Mouse (Mus musculus) lung, postnatal 14 days (tissue): ENCODE results near the gene Gstp3.
"Not testable (repeated sequence)": the region's sequence is repeated elsewhere in the genome, so short reads cannot be mapped to it uniquely, and the experiment has no call there.

Experiments used
- DNase-seq: peaks from one replicate; pipeline ENCODE4 v3.0.0; 2021

Gene Gstp3

GRCm38 (mm10) chr19:4058581-4058980 lies 788 bp downstream of the Gstp3 start:
- no peak for DNase-seq

- no peak for DNase-seq
Observed at GRCm38 (mm10) chr19:4057962-4058361, 1.4 kb downstream of the Gstp3 start.

GRCm38 (mm10) chr19:4057389-4057788 lies 2.0 kb downstream of the Gstp3 start:
- DNase-seq = no peak

- no peak for DNase-seq
Observed at GRCm38 (mm10) chr19:4056727-4057126, 2.6 kb downstream of the Gstp3 start.

- DNase-seq = no peak
Observed at GRCm38 (mm10) chr19:4055947-4056693, 3.2 kb downstream of the Gstp3 start.

GRCm38 (mm10) chr19:4055216-4055946 lies 4.0 kb downstream of the Gstp3 start:
- DNase-seq = no peak

GRCm38 (mm10) chr19:4054613-4055012 lies 4.8 kb downstream of the Gstp3 start:
- DNase-seq = no peak

- no peak for DNase-seq
Observed at GRCm38 (mm10) chr19:4052516-4053030, 6.8 kb downstream of the Gstp3 start.

- peak; percentile 86 for DNase-seq
Observed at GRCm38 (mm10) chr19:4051741-4052515, 7.4 kb downstream of the Gstp3 start.

- DNase-seq = no peak
Observed at GRCm38 (mm10) chr19:4051016-4051415, 8.4 kb downstream of the Gstp3 start.

- not testable (repeated sequence) for DNase-seq
Observed at GRCm38 (mm10) chr19:4049069-4049468, 10.3 kb downstream of the Gstp3 start.

- peak; percentile 93 for DNase-seq
Observed at GRCm38 (mm10) chr19:4047859-4048258, 11.5 kb downstream of the Gstp3 start.

- DNase-seq = no peak
Observed at GRCm38 (mm10) chr19:4046866-4047254, 12.5 kb downstream of the Gstp3 start.

- DNase-seq = peak; percentile 81
Observed at GRCm38 (mm10) chr19:4045966-4046865, 13.2 kb downstream of the Gstp3 start, which contains the start of gene Gstp2. Gene Gstp2 (minus strand): TSS chr19:4046023.

- DNase-seq = not testable (repeated sequence)
Observed at GRCm38 (mm10) chr19:4044109-4044508, 15.3 kb downstream of the Gstp3 start.

GRCm38 (mm10) chr19:4042124-4042523 lies 17.2 kb downstream of the Gstp3 start:
- DNase-seq = peak; percentile 46

GRCm38 (mm10) chr19:4041500-4041899 lies 17.9 kb downstream of the Gstp3 start:
- DNase-seq = not testable (repeated sequence)

GRCm38 (mm10) chr19:4040941-4041340 lies 18.4 kb downstream of the Gstp3 start:
- not testable (repeated sequence) for DNase-seq

- DNase-seq = peak; percentile 90
Observed at GRCm38 (mm10) chr19:4037788-4038232, 21.6 kb downstream of the Gstp3 start, which contains the start of gene Gstp1. Gene Gstp1 (minus strand): TSS chr19:4037985.

- not testable (repeated sequence) for DNase-seq
Observed at GRCm38 (mm10) chr19:4037154-4037787, 22.1 kb downstream of the Gstp3 start.

GRCm38 (mm10) chr19:4036327-4037045 lies 22.9 kb downstream of the Gstp3 start:
- no peak for DNase-seq
